Mouse (Mus musculus) heart, embryonic 16.5 days (tissue): ENCODE data around the gene B4galt1. TPM values are rescaled to one million over a fixed set of nuclear protein-coding genes. Genes with fewer than 3 reads are reported as not detected.

Source experiments
- ATAC-seq: fragments of 200-750 bp; cut with Nextera tagmentation; replicated peaks from 2 replicates; pipeline ENCODE4 v1.8.0; 2017; ENCODE audit warnings: moderate number of reproducible peaks; ENCODE audit not compliant: insufficient read depth, low FRiP score; ENCODE audit errors: extremely low read depth
- H3K27ac ChIP-seq: fragments of 300-500 bp; sonication (generic); 2 replicates; pipeline ENCODE4 v1.5.1; 2014; ENCODE audit warnings: mild to moderate bottlenecking, low read length, control low read depth, moderate library complexity
- H3K27me3 ChIP-seq: fragments of 300-500 bp; sonication (generic); 2 replicates; pipeline ENCODE4 v1.6.1; 2014; ENCODE audit warnings: low read length, mixed read lengths; ENCODE audit not compliant: control insufficient read depth, insufficient read depth
- H3K36me3 ChIP-seq: fragments of 300-500 bp; sonication (generic); 2 replicates; pipeline ENCODE4 v1.6.1; 2014; ENCODE audit not compliant: control insufficient read depth, insufficient read depth
- H3K4me1 ChIP-seq: fragments of 300-500 bp; sonication (generic); 2 replicates; pipeline ENCODE4 v1.6.1; 2014; ENCODE audit warnings: low read length, mixed read lengths; ENCODE audit not compliant: control insufficient read depth, insufficient read depth
- H3K4me2 ChIP-seq: fragments of 300-500 bp; sonication (generic); 2 replicates; pipeline ENCODE4 v1.6.1; 2014; ENCODE audit warnings: low read depth, mild to moderate bottlenecking, control low read depth, low read length
- H3K4me3 ChIP-seq: fragments of 300-500 bp; sonication (generic); 2 replicates; pipeline ENCODE4 v1.5.1; 2014; ENCODE audit warnings: mild to moderate bottlenecking, control low read depth, low read length
- H3K9ac ChIP-seq: fragments of 300-500 bp; sonication (generic); 2 replicates; pipeline ENCODE4 v1.6.1; 2014; ENCODE audit warnings: low read length, control low read depth
- H3K9me3 ChIP-seq: fragments of 300-500 bp; sonication (generic); replicated peaks from 2 replicates; pipeline ENCODE4 v1.6.1; 2016; ENCODE audit warnings: low read length; ENCODE audit not compliant: control insufficient read depth
- WGBS: fragments of 180-500 bp; shearing (Covaris S2); extraction: QIAGEN DNeasy Blood & Tissue Kit; methylation state at CpG from one replicate; pipeline ENCODE4 v1.1.7; 2014; 5-methylcytosine and 5-hydroxymethylcytosine counted together
- polyA plus RNA-seq: library from polyadenylated mRNA; unstranded; fragments of >200 nt; fragmentation: Nextera tagmentation; extraction: Ambion mirVana; gene quantifications from 2 replicates; pipeline ENCODE4 v1.2.1, GENCODE M21; 2015

The B4galt1 gene
- polyA plus RNA-seq, 1 experiment from 2014 or later = 54.5 TPM

GRCm38 (mm10) chr4:40857824-40858346 lies 4.1 kb upstream of the B4galt1 start:
- no peak overlapping the region for H3K4me3 ChIP-seq
- H3K4me2 ChIP-seq = no peak overlapping the region
- no peaks in the 10 kb centered on the region for H3K36me3 ChIP-seq
- ATAC-seq = no peak
- no peaks in the 10 kb centered on the region for H3K27me3 ChIP-seq
- peaks cover 6% of the 10 kb centered on the region for H3K4me1 ChIP-seq
- H3K27ac ChIP-seq = no peak overlapping the region
- 81% methylated on average over 8 of the region's 8 CpGs for WGBS
- no peaks in the 10 kb centered on the region for H3K9me3 ChIP-seq
- no peak overlapping the region for H3K9ac ChIP-seq

GRCm38 (mm10) chr4:40856571-40856970 lies 2.8 kb upstream of the B4galt1 start:
- Histone ChIP-seq H3K4me3 (no peak overlapping the region), H3K4me2 (no peak overlapping the region), H3K9me3 (no peaks in the 10 kb centered on the region), H3K9ac (no peak overlapping the region), H3K4me1 (peaks cover 6% of the 10 kb centered on the region), H3K27me3 (no peaks in the 10 kb centered on the region), H3K36me3 (no peaks in the 10 kb centered on the region), H3K27ac (no peak overlapping the region)
- no peak for ATAC-seq
- 64% methylated on average over 6 of the region's 6 CpGs for WGBS

GRCm38 (mm10) chr4:40854387-40854933 lies 655 bp upstream of the B4galt1 start:
- 15% methylated on average over 18 of the region's 18 CpGs for WGBS
- Histone ChIP-seq H3K9ac (peak overlapping the region; percentile 77), H3K27ac (peak overlapping the region; percentile 92), H3K9me3 (no peaks in the 10 kb centered on the region), H3K4me1 (peaks cover 22% of the 10 kb centered on the region), H3K27me3 (no peaks in the 10 kb centered on the region), H3K4me3 (peak overlapping the region; percentile 75), H3K36me3 (no peaks in the 10 kb centered on the region), H3K4me2 (peak overlapping the region; percentile 85)
- peak; percentile 12 for ATAC-seq

- Histone ChIP-seq H3K36me3 (no peaks in the 10 kb centered on the region), H3K9me3 (no peaks in the 10 kb centered on the region), H3K4me3 (peak overlapping the region; percentile 75), H3K4me2 (peak overlapping the region; percentile 89), H3K4me1 (peaks cover 36% of the 10 kb centered on the region), H3K9ac (peak overlapping the region; percentile 90), H3K27me3 (no peaks in the 10 kb centered on the region), H3K27ac (peak overlapping the region; percentile 97)
- no peak for ATAC-seq
- WGBS = under 1% methylated on average over 20 of the region's 20 CpGs
Observed at GRCm38 (mm10) chr4:40852861-40853564, 792 bp downstream of the B4galt1 start.

GRCm38 (mm10) chr4:40852249-40852781 lies 1.5 kb downstream of the B4galt1 start:
- H3K9me3 ChIP-seq = no peaks in the 10 kb centered on the region
- no peaks in the 10 kb centered on the region for H3K27me3 ChIP-seq
- H3K4me1 ChIP-seq = peaks cover 43% of the 10 kb centered on the region
- peak overlapping the region; percentile 75 for H3K4me3 ChIP-seq
- H3K9ac ChIP-seq = peak overlapping the region; percentile 90
- H3K4me2 ChIP-seq = peak overlapping the region; percentile 89
- H3K36me3 ChIP-seq = no peaks in the 10 kb centered on the region
- ATAC-seq = peak; percentile 20
- peak overlapping the region; percentile 97 for H3K27ac ChIP-seq
- WGBS = 7% methylated on average over 5 of the region's 5 CpGs

- peak overlapping the region; percentile 97 for H3K27ac ChIP-seq
Observed at GRCm38 (mm10) chr4:40851763-40852248, 2.0 kb downstream of the B4galt1 start.

GRCm38 (mm10) chr4:40851031-40851762 lies 2.6 kb downstream of the B4galt1 start:
- ATAC-seq = no peak
- peak overlapping the region; percentile 90 for H3K9ac ChIP-seq
- H3K27ac ChIP-seq = peak overlapping the region; percentile 97
- 41% methylated on average over 6 of the region's 6 CpGs for WGBS
- H3K4me3 ChIP-seq = peak overlapping the region; percentile 75
- H3K36me3 ChIP-seq = no peaks in the 10 kb centered on the region
- peaks cover 54% of the 10 kb centered on the region for H3K4me1 ChIP-seq
- no peaks in the 10 kb centered on the region for H3K27me3 ChIP-seq
- no peaks in the 10 kb centered on the region for H3K9me3 ChIP-seq
- peak overlapping the region; percentile 89 for H3K4me2 ChIP-seq

More at GRCm38 (mm10) chr4:40851763-40852248, 2.0 kb downstream of the B4galt1 start:
- WGBS = 4% methylated on average over 4 of the region's 4 CpGs
- Histone ChIP-seq H3K4me2 (peak overlapping the region; percentile 89), H3K4me1 (peaks cover 48% of the 10 kb centered on the region), H3K27me3 (no peaks in the 10 kb centered on the region), H3K9me3 (no peaks in the 10 kb centered on the region), H3K9ac (peak overlapping the region; percentile 90), H3K36me3 (no peaks in the 10 kb centered on the region), H3K4me3 (peak overlapping the region; percentile 75)
- ATAC-seq = no peak

GRCm38 (mm10) chr4:40850582-40850981 lies 3.2 kb downstream of the B4galt1 start:
- H3K27ac ChIP-seq = peak overlapping the region; percentile 97
- peak overlapping the region; percentile 90 for H3K9ac ChIP-seq
- H3K9me3 ChIP-seq = no peaks in the 10 kb centered on the region
- H3K4me3 ChIP-seq = peak overlapping the region; percentile 75
- no peaks in the 10 kb centered on the region for H3K27me3 ChIP-seq
- H3K4me1 ChIP-seq = peaks cover 61% of the 10 kb centered on the region
- peak overlapping the region; percentile 89 for H3K4me2 ChIP-seq
- no peak for ATAC-seq
- 11% methylated on average over 5 of the region's 5 CpGs for WGBS
- no peaks in the 10 kb centered on the region for H3K36me3 ChIP-seq
